Mouse (Mus musculus) midbrain, postnatal 0 days (tissue): Measurements from ENCODE around the gene Rnf213. TPM values are rescaled to one million over a fixed set of nuclear protein-coding genes. Genes with fewer than 3 reads are reported as not detected.

ENCODE experiments used
- ATAC-seq: fragments of 200-750 bp; cut with Nextera tagmentation; 2 replicates; pipeline ENCODE4 v1.8.0; 2017; ENCODE audit warnings: moderate number of reproducible peaks, mild to moderate bottlenecking, moderate TSS enrichment, moderate library complexity; ENCODE audit not compliant: low FRiP score
- DNase-seq: peaks from one replicate; pipeline ENCODE4 v3.0.0-alpha.2; 2015; ENCODE audit warnings: low spot score
- H3K27ac ChIP-seq: fragments of 300-500 bp; sonication (generic); 2 replicates; pipeline ENCODE4 v1.5.1; 2014; ENCODE audit warnings: low read depth, mild to moderate bottlenecking, low read length, mixed read lengths
- H3K27me3 ChIP-seq: fragments of 300-500 bp; sonication (generic); 2 replicates; pipeline ENCODE4 v1.6.1; 2014; ENCODE audit warnings: low read length, control low read depth, mixed read lengths; ENCODE audit not compliant: insufficient read depth
- H3K36me3 ChIP-seq: fragments of 300-500 bp; sonication (generic); 2 replicates; pipeline ENCODE4 v1.6.1; 2014; ENCODE audit warnings: low read length, control low read depth, mixed read lengths; ENCODE audit not compliant: insufficient read depth
- H3K4me1 ChIP-seq: fragments of 300-500 bp; sonication (generic); 2 replicates; pipeline ENCODE4 v1.6.1; 2014; ENCODE audit warnings: mild to moderate bottlenecking, control low read depth, antibody characterized with exemption, low read length, mixed read lengths; ENCODE audit not compliant: insufficient read depth
- H3K4me2 ChIP-seq: fragments of 300-500 bp; sonication (generic); 2 replicates; pipeline ENCODE4 v1.6.1; 2014; ENCODE audit warnings: low read depth, mild to moderate bottlenecking, low read length, mixed read lengths; ENCODE audit not compliant: poor library complexity, severe bottlenecking
- H3K4me3 ChIP-seq: fragments of 300-500 bp; sonication (generic); 2 replicates; pipeline ENCODE4 v1.5.1; 2014; ENCODE audit warnings: low read depth, mild to moderate bottlenecking, low read length, moderate library complexity
- H3K9ac ChIP-seq: fragments of 300-500 bp; sonication (generic); replicated peaks from 2 replicates; pipeline ENCODE4 v1.6.1; 2014; ENCODE audit warnings: mild to moderate bottlenecking, low read length, moderate library complexity, mixed read lengths; ENCODE audit not compliant: poor library complexity, severe bottlenecking
- H3K9me3 ChIP-seq: fragments of 300-500 bp; sonication (generic); 2 replicates; pipeline ENCODE4 v1.6.1; 2016; ENCODE audit warnings: low read length, control low read depth
- CTCF ChIP-seq: IDR thresholded peaks from 2 replicates; pipeline ENCODE4 v1.5.1; 2016; ENCODE audit warnings: antibody characterized with exemption, mild to moderate bottlenecking
- WGBS: fragments of 180-500 bp; shearing (Covaris S2); extraction: QIAGEN DNeasy Blood & Tissue Kit; methylation state at CpG from one replicate; pipeline ENCODE4 v1.1.7; 2014; 5-methylcytosine and 5-hydroxymethylcytosine counted together
- polyA plus RNA-seq: library from polyadenylated mRNA; unstranded; fragments of >200 nt; fragmentation: Nextera tagmentation; extraction: Ambion mirVana; gene quantifications from 2 replicates; pipeline ENCODE4 v1.2.1, GENCODE M21; 2015
- total RNA-seq: library from RNA; depleted of rRNA; stranded (reverse); fragments of >200 nt; gene quantifications from 2 replicates; pipeline ENCODE4 v1.2.3, GENCODE M21; 2014; rRNA removed

Rnf213 gene
- 6.9 and 9.0 TPM in 2 replicates for total RNA-seq
- 0.64 and 0.74 TPM in 2 replicates for polyA plus RNA-seq

DNA sequence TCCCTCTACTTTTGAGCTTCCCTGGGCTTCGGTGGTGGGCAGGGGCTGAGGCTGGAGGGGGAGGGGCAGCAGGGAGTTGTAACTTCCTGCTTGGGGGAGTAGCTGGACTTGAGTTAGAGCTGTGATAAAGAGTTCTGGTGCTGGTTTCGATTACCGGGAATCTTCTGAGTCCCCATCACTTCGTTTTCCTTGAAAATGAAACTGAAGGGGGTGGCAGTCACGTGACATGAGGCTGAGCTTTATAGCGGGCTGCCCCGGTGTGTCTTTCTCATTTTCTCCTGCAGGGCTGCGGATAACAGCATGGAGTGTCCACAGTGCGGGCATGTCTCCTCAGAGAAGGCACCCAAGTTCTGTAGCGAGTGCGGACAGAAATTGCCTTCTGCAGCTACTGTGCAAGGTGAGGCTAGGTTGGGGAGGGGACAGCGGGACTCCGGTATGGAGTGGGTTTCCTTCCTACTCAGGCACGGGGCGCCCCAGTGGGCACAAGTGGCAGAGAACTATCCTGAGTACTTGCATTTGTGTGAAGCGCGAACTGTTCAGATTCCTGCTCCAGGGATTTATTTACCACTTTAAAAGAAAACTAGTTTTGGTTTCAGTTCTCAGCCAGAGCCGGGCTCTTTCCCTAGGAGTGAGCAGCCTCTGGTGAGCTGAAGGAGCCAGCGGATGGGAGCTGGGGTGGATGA lies at the start of gene Rnf213:
Gene Rnf213 (plus strand): TSS at position 301 of the 683 bp plus-strand sequence.
- ATAC-seq, result no peak; the same call in 1 of the 2 replicates
- peaks cover 4% of the 10 kb centered on the region; the same call in 1 of the 2 replicates for H3K4me1 ChIP-seq
- whole genome bisulfite sequencing, result 2% methylated on average over 19 of the region's 19 CpGs

DNA sequence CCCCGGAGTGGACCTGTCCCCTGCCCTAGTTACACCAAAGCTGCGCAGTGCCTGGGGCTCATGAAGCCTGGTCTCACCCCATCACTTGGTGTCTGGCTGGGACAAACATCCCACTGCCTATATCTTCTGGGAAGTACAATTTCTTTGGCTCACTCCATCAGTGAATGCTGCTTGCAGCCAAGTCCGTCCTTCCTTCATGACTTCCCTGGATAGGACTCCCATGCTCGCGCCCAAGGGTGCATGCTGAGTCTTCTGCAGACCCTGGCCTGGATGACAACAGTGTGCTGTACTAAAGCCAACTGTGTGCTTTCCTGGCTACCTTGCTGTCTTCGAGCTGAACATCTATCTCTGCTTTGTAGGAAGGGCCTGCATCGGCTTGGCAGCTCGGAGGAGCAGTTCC lies 48.7 kb upstream of the Rnf213 start:
- Histone ChIP-seq H3K36me3 (no peaks in the 10 kb centered on the region), H3K4me2 (no peak overlapping the region), H3K4me1 (no peaks in the 10 kb centered on the region), H3K27ac (no peak overlapping the region), H3K27me3 (no peaks in the 10 kb centered on the region), H3K4me3 (no peak overlapping the region), H3K9ac (no peak overlapping the region), H3K9me3 (no peaks in the 10 kb centered on the region)
- DNase-seq, result no peak
- 90% methylated on average over 8 of the region's 8 CpGs for WGBS
- no peak for TF ChIP-seq CTCF
- no peak for ATAC-seq

More for the DNA sequence above, at the start of gene Rnf213:
- Histone ChIP-seq H3K27me3 (peaks cover 63% of the 10 kb centered on the region), H3K9me3 (no peaks in the 10 kb centered on the region), H3K36me3 (no peaks in the 10 kb centered on the region), H3K4me3 (peak within 1 kb of the TSS; percentile 34), H3K4me2 (peak within 1 kb of the TSS; percentile 48), H3K9ac (no peak within 1 kb of the TSS), H3K27ac (no peak within 1 kb of the TSS)
- TF ChIP-seq CTCF, result peak; percentile 28; the same call in 1 of the 2 replicates
- DNase-seq, result no peak

GRCm38 (mm10) chr11:119344865-119345264 lies 48.0 kb upstream of the Rnf213 start:
- 75% methylated on average over 6 of the region's 6 CpGs for WGBS
- no peak overlapping the region for H3K4me3 ChIP-seq
- no peaks in the 10 kb centered on the region for H3K36me3 ChIP-seq
- no peak for TF ChIP-seq CTCF
- no peaks in the 10 kb centered on the region for H3K9me3 ChIP-seq
- no peak overlapping the region for H3K4me2 ChIP-seq
- H3K4me1 ChIP-seq, result no peaks in the 10 kb centered on the region
- DNase-seq (no peak), ATAC-seq (no peak)
- H3K27ac ChIP-seq, result no peak overlapping the region
- H3K27me3 ChIP-seq, result no peaks in the 10 kb centered on the region
- H3K9ac ChIP-seq, result no peak overlapping the region

GRCm38 (mm10) chr11:119347125-119347524 lies 45.8 kb upstream of the Rnf213 start:
- ATAC-seq (no peak), DNase-seq (no peak)
- H3K36me3 ChIP-seq, result no peaks in the 10 kb centered on the region
- no peak overlapping the region for H3K9ac ChIP-seq
- H3K27me3 ChIP-seq, result no peaks in the 10 kb centered on the region
- H3K27ac ChIP-seq, result no peak overlapping the region
- no peaks in the 10 kb centered on the region for H3K9me3 ChIP-seq
- no peak for TF ChIP-seq CTCF
- WGBS, result 84% methylated on average over 4 of the region's 4 CpGs
- H3K4me2 ChIP-seq, result no peak overlapping the region
- H3K4me1 ChIP-seq, result no peaks in the 10 kb centered on the region
- H3K4me3 ChIP-seq, result no peak overlapping the region

DNA sequence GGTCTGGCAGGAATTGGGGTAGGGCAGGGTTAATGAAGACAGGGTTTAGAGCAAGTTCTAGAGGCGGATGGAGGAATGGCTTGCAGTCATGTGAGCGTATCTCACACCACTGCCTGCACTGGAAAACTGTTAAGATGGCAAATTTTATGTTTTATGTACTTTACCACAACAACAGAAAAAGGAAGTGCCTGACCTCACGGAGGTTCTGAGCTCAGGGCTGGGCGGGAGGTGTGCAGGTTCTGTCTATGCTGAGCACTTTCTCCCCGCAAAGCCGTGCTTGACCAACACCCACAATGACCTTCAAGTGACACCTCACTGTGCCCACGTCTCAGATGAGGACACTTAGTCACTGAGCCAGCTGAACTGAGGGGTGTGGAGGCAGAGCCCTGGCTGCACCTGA lies 40.8 kb upstream of the Rnf213 start:
- Histone ChIP-seq H3K4me1 (no peaks in the 10 kb centered on the region), H3K9me3 (no peaks in the 10 kb centered on the region), H3K4me2 (no peak overlapping the region), H3K36me3 (no peaks in the 10 kb centered on the region), H3K4me3 (no peak overlapping the region), H3K27ac (no peak overlapping the region), H3K9ac (no peak overlapping the region), H3K27me3 (no peaks in the 10 kb centered on the region)
- WGBS, result 81% methylated on average over 7 of the region's 7 CpGs
- no peak for DNase-seq
- no peak for TF ChIP-seq CTCF
- ATAC-seq, result no peak

DNA sequence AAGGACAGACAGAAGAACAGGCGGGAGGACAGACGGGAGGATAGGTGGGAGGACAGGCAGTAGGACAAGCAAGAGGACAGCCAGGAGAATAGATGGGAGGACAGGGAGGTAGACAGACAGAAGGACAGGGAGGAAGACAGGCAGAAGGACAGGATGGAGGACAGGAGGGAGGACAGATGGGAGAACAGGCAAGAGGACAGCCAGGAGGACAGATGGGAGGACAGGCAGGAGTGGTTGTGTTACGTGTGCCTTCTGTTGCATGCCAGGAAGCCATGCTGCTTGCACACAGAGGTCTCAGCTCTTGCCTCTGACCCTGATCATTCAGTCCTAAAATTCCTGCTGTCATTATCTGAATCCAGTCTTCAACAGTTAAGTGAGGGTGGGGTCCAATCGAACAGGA lies 39.0 kb upstream of the Rnf213 start:
- no peak for ATAC-seq
- no peaks in the 10 kb centered on the region for H3K4me1 ChIP-seq
- no peak for TF ChIP-seq CTCF
- H3K9ac ChIP-seq, result no peak overlapping the region
- H3K36me3 ChIP-seq, result no peaks in the 10 kb centered on the region
- DNase-seq, result no peak
- no peaks in the 10 kb centered on the region for H3K27me3 ChIP-seq
- no peak overlapping the region for H3K4me3 ChIP-seq
- WGBS, result 88% methylated on average over 4 of the region's 4 CpGs
- no peaks in the 10 kb centered on the region for H3K9me3 ChIP-seq
- no peak overlapping the region for H3K27ac ChIP-seq
- no peak overlapping the region for H3K4me2 ChIP-seq
